Mouse (Mus musculus) MEL (cell line): Measurements from ENCODE around the gene Hist1h2bh. TPM values are rescaled to one million over a fixed set of nuclear protein-coding genes. Genes with fewer than 3 reads are reported as not detected.

Experiments
- DNase-seq: peaks from one replicate; pipeline ENCODE4 v3.0.0; 2011; ENCODE audit warnings: low read depth, low spot score
- H3K27ac ChIP-seq: 2 replicates; pipeline ENCODE4 v1.5.1; 2012; ENCODE audit warnings: low read depth, mild to moderate bottlenecking, control low read depth, low read length, moderate library complexity; ENCODE audit not compliant: control insufficient read depth
- H3K27me3 ChIP-seq, 2 experiments: fragments of 150-350 bp in 1 of 2; sonication (generic) in 1 of 2; 2 replicates each; pipeline ENCODE4 v1.6.1; 2012; ENCODE audit warnings: low read length in 2 of 2, mild to moderate bottlenecking in 2 of 2, improper control_type of control experiment in 1 of 2, moderate library complexity in 1 of 2; ENCODE audit not compliant: insufficient read depth in 2 of 2, control insufficient read depth in 1 of 2
- H3K36me3 ChIP-seq, 2 experiments: 2 replicates each; pipeline ENCODE4 v1.6.1; 2012 to 2014; ENCODE audit warnings: low read length in 2 of 2, improper control_type of control experiment in 1 of 2, inconsistent platforms in 1 of 2, mild to moderate bottlenecking in 1 of 2; ENCODE audit not compliant: insufficient read depth in 2 of 2, control insufficient read depth in 1 of 2
- H3K4me1 ChIP-seq, 2 experiments: fragments of 150-350 bp in 1 of 2; sonication (generic) in 1 of 2; 2 replicates each; pipeline ENCODE4 v1.6.1; 2012; ENCODE audit warnings: low read length in 2 of 2, improper control_type of control experiment in 1 of 2, mild to moderate bottlenecking in 1 of 2; ENCODE audit not compliant: insufficient read depth in 2 of 2, control insufficient read depth in 1 of 2
- H3K4me3 ChIP-seq, 2 experiments: fragments of 150-350 bp in 1 of 2; sonication (generic) in 1 of 2; 2 replicates each; pipeline ENCODE4 v1.5.1; 2012; ENCODE audit warnings: low read depth in 2 of 2, low read length in 2 of 2, mild to moderate bottlenecking in 2 of 2, moderate library complexity in 2 of 2, control low read depth in 1 of 2, improper control_type of control experiment in 1 of 2; ENCODE audit not compliant: control insufficient read depth in 1 of 2, insufficient read depth in 1 of 2
- H3K79me2 ChIP-seq: 2 replicates; pipeline ENCODE4 v1.6.1; 2012; ENCODE audit warnings: mild to moderate bottlenecking, low read length, moderate library complexity; ENCODE audit not compliant: control insufficient read depth, poor library complexity, insufficient read depth
- H3K9ac ChIP-seq: 2 replicates; pipeline ENCODE4 v1.6.1; 2012; ENCODE audit warnings: low read depth, mild to moderate bottlenecking, control low read depth, low read length, moderate library complexity; ENCODE audit not compliant: control insufficient read depth, poor library complexity, severe bottlenecking
- H3K9me3 ChIP-seq: fragments of 150-350 bp; sonication (generic); replicated peaks from 2 replicates; pipeline ENCODE4 v1.6.1; 2012; ENCODE audit warnings: mild to moderate bottlenecking, low read length, improper control_type of control experiment, moderate library complexity; ENCODE audit not compliant: insufficient read depth
- CTCF ChIP-seq, 3 experiments: IDR thresholded peaks in 2 of 3; conservative IDR thresholded peaks in 1 of 3; 2 replicates each; pipeline ENCODE4 v1.5.1; 2011 to 2012; ENCODE audit warnings: low read length in 3 of 3, low read depth in 2 of 3, mild to moderate bottlenecking in 2 of 3, improper control_type of control experiment in 1 of 3, inconsistent platforms in 1 of 3, mixed read lengths in 1 of 3, moderate library complexity in 1 of 3; ENCODE audit not compliant: control insufficient read depth in 1 of 3, insufficient read depth in 1 of 3, poor library complexity in 1 of 3, severe bottlenecking in 1 of 3
- E2F4 ChIP-seq: IDR thresholded peaks from 2 replicates; pipeline ENCODE4 v1.6.1; 2011; ENCODE audit warnings: low read depth, low read length, improper control_type of control experiment, borderline replicate concordance
- HCFC1 ChIP-seq: IDR thresholded peaks from 2 replicates; pipeline ENCODE4 v1.6.1; 2012; ENCODE audit warnings: low read depth, mild to moderate bottlenecking, inconsistent platforms, low read length, improper control_type of control experiment, moderate library complexity
- MAFK ChIP-seq: IDR thresholded peaks from 2 replicates; pipeline ENCODE4 v1.6.1; 2011; ENCODE audit warnings: low read depth, mild to moderate bottlenecking, low read length, improper control_type of control experiment, borderline replicate concordance
- POLR2A ChIP-seq, 2 experiments: IDR thresholded peaks; 2 replicates each; pipeline ENCODE4 v1.6.1; 2011 to 2012; ENCODE audit warnings: low read length in 2 of 2, mild to moderate bottlenecking in 2 of 2, control low read depth in 1 of 2, improper control_type of control experiment in 1 of 2, low read depth in 1 of 2, moderate library complexity in 1 of 2; ENCODE audit not compliant: control insufficient read depth in 1 of 2, insufficient read depth in 1 of 2, poor library complexity in 1 of 2
- POLR2AphosphoS5 ChIP-seq: IDR thresholded peaks from 2 replicates; pipeline ENCODE4 v1.6.1; 2012; ENCODE audit warnings: low read depth, borderline replicate concordance, mild to moderate bottlenecking, inconsistent platforms, low read length, moderate library complexity, mixed read lengths
- RAD21 ChIP-seq: IDR thresholded peaks from 2 replicates; pipeline ENCODE4 v1.6.1; 2011; ENCODE audit warnings: mild to moderate bottlenecking, low read depth, low read length, improper control_type of control experiment
- TAL1 ChIP-seq: IDR thresholded peaks from 2 replicates; pipeline ENCODE4 v1.6.1; 2012; ENCODE audit warnings: mild to moderate bottlenecking, inconsistent platforms, low read length, moderate library complexity, mixed read lengths
- TBP ChIP-seq: IDR thresholded peaks from 2 replicates; pipeline ENCODE4 v1.8.0; 2011; ENCODE audit warnings: low read depth, low read length, improper control_type of control experiment
- TCF12 ChIP-seq: IDR thresholded peaks from 2 replicates; pipeline ENCODE4 v1.6.1; 2014; ENCODE audit warnings: low read depth, mild to moderate bottlenecking, inconsistent platforms, low read length, improper control_type of control experiment, moderate library complexity
- UBTF ChIP-seq: IDR thresholded peaks from 2 replicates; pipeline ENCODE4 v1.6.1; 2012; ENCODE audit warnings: low read depth, mild to moderate bottlenecking, inconsistent platforms, low read length, improper control_type of control experiment, moderate library complexity, borderline replicate concordance; ENCODE audit not compliant: insufficient read depth
- USF1 ChIP-seq: IDR thresholded peaks from 2 replicates; pipeline ENCODE4 v1.6.1; 2014; ENCODE audit warnings: low read depth, mild to moderate bottlenecking, inconsistent platforms, low read length, improper control_type of control experiment, moderate library complexity
- ZKSCAN1 ChIP-seq: IDR thresholded peaks from 2 replicates; pipeline ENCODE4 v1.6.1; 2012; ENCODE audit warnings: low read depth, mild to moderate bottlenecking, inconsistent platforms, low read length, improper control_type of control experiment, moderate library complexity
- polyA plus RNA-seq, 2 experiments: library from polyadenylated mRNA; stranded (reverse) in 1 of 2; unstranded in 1 of 2; fragments of >175 nt in 1 of 2; fragments of >200 nt in 1 of 2; gene quantifications; 2 replicates each; pipeline versions ENCODE4 v1.2.1 to v1.2.4; 2012; ENCODE audit warnings: low replicate concordance in 2 of 2, low read depth in 1 of 2; ENCODE audit not compliant: insufficient read length in 2 of 2, insufficient read depth in 1 of 2, missing spikeins in 1 of 2
- total RNA-seq: library from RNA; depleted of rRNA; stranded (reverse); fragments of 300-350 nt; gene quantifications from 2 replicates; pipeline ENCODE4 v1.2.3, GENCODE M21; 2012

Gene Hist1h2bh
- total and polyA plus RNA-seq, 3 experiments, result 0.70 to 275 TPM; not detected in 1

DNA sequence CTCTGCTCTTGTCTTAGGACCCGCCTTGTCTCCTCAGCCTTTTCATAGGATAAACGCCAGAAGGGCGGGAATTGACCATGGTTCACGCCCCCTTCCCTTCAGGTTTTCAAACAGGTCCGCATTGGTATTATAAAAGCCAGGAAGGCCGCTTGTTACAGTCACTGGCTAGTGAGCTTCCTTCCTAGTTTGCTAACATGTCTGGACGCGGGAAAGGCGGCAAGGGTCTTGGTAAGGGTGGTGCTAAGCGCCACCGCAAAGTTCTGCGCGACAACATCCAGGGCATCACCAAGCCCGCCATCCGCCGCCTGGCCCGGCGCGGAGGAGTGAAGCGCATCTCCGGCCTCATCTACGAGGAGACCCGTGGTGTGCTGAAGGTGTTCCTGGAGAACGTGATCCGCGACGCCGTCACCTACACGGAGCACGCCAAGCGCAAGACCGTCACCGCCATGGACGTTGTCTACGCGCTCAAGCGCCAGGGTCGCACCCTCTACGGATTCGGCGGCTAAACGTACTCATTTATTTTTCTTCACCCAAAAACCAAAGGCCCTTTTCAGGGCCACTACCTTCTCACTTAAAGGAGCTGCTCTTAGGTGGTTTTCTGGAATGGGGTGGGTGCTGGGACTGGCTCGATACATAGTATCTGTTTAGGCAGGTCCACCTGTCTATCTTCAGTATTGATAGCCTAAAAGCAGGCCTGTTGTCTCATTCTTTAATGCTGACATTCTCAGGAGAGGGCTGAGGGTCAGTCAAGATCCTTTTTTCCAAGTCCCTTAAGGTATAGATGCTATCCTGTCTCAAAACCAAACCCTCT is 38.4 kb upstream of the Hist1h2bh start, which contains the start of gene Hist1h4d:
Gene Hist1h4d, plus strand, starts transcription at position 191 of the 811 bp plus-strand sequence.
- H3K4me1 ChIP-seq, result peaks cover 0 to 10% of the 10 kb centered on the region in 2 experiments; a peak in 2 of 4 replicates
- H3K4me3 ChIP-seq, result peak within 1 kb of the TSS in 1 of 2 experiments; percentile 21; a peak in 1 of 4 replicates

GRCm38 (mm10) chr13:23577835-23578234 is 34.6 kb upstream of the Hist1h2bh start:
- H3K4me3 ChIP-seq, result no peak overlapping the region
- H3K27ac ChIP-seq, result peak overlapping the region; percentile 64

More for the DNA sequence above, 38.4 kb upstream of the Hist1h2bh start, which contains the start of gene Hist1h4d:
- no peak for TF ChIP-seq HCFC1
- TF ChIP-seq POLR2AphosphoS5, result peak; percentile 99
- peak; percentile 99 for TF ChIP-seq TBP
- TF ChIP-seq TAL1, result 0 out of 2 replicates have a peak, but pooled peaks have one; percentile 4
- TF ChIP-seq POLR2A (IDR thresholded peaks at IDR 0.05; ENCODE audit: control insufficient read depth in 1 of 2, insufficient read depth in 1 of 2, low read depth in 1 of 2, low read length in 2 of 2, poor library complexity in 1 of 2), result peak; percentile 99 to 100
- TF ChIP-seq UBTF, result peak; percentile 98
- no peak for TF ChIP-seq USF1
- H3K36me3 ChIP-seq, result peaks cover 0 to 47% of the 10 kb centered on the region in 2 experiments; a peak in 2 of 4 replicates
- peaks cover under 1% of the 10 kb centered on the region; the same call in 1 of the 2 replicates for H3K79me2 ChIP-seq
- H3K27ac ChIP-seq, result peak within 1 kb of the TSS; percentile 84
- no peaks in the 10 kb centered on the region for H3K27me3 ChIP-seq
- peak; percentile 97 for DNase-seq
- H3K9ac ChIP-seq, result peak within 1 kb of the TSS; percentile 80
- H3K9me3 ChIP-seq, result no peaks in the 10 kb centered on the region

GRCm38 (mm10) chr13:23576906-23577639 is 33.9 kb upstream of the Hist1h2bh start:
- Histone ChIP-seq H3K4me3 (peak overlapping the region; percentile 6 to 47), H3K79me2 (peaks cover 6% of the 10 kb centered on the region; the same call in 1 of the 2 replicates), H3K9ac (peak overlapping the region; percentile 73), H3K27ac (peak overlapping the region; percentile 86), H3K9me3 (no peaks in the 10 kb centered on the region), H3K27me3 (no peaks in the 10 kb centered on the region), H3K4me1 (peaks cover 0 to 2% of the 10 kb centered on the region in 2 experiments; a peak in 1 of 4 replicates), H3K36me3 (peaks cover 0 to 32% of the 10 kb centered on the region in 2 experiments; a peak in 2 of 4 replicates)
- DNase-seq, result peak; percentile 75
- no peak for TF ChIP-seq RAD21
- no peak for TF ChIP-seq ZKSCAN1
- no peak for TF ChIP-seq USF1
- 0 out of 2 replicates have a peak, but pooled peaks have one; percentile 12 for TF ChIP-seq TBP

More at GRCm38 (mm10) chr13:23577835-23578234, 34.6 kb upstream of the Hist1h2bh start:
- peaks cover 0 to 35% of the 10 kb centered on the region in 2 experiments; a peak in 2 of 4 replicates for H3K36me3 ChIP-seq
- TF ChIP-seq TCF12, result no peak
- no peak for TF ChIP-seq E2F4
- no peak for TF ChIP-seq MAFK
- TF ChIP-seq CTCF (IDR thresholded peaks at IDR 0.05 in 2 of 3, conservative IDR thresholded peaks at IDR 0.05 in 1 of 3; ENCODE audit: control insufficient read depth in 1 of 3, insufficient read depth in 1 of 3, low read depth in 2 of 3, low read length in 3 of 3, poor library complexity in 1 of 3, severe bottlenecking in 1 of 3), result no peak
- H3K27me3 ChIP-seq, result no peaks in the 10 kb centered on the region
- H3K79me2 ChIP-seq, result peaks cover 6% of the 10 kb centered on the region; the same call in 1 of the 2 replicates
- H3K9ac ChIP-seq, result peak overlapping the region; percentile 46
- peak; percentile 52 for DNase-seq
- no peaks in the 10 kb centered on the region for H3K9me3 ChIP-seq
- peaks cover 0 to 4% of the 10 kb centered on the region in 2 experiments; a peak in 1 of 4 replicates for H3K4me1 ChIP-seq
